Mouse (Mus musculus) neural tube, embryonic 14.5 days (tissue): Measurements from ENCODE around the gene Zscan21. TPM values are rescaled to one million over a fixed set of nuclear protein-coding genes. Genes with fewer than 3 reads are reported as not detected.
A peak's percentile ranks its signal among the peaks of the same experiment; 100 is the strongest.

Source experiments
- ATAC-seq: fragments of 200-750 bp; cut with Nextera tagmentation; 2 replicates; pipeline ENCODE4 v1.8.0; 2017; ENCODE audit warnings: low read depth, mild to moderate bottlenecking, moderate TSS enrichment, moderate library complexity
- H3K27ac ChIP-seq: fragments of 300-500 bp; sonication (generic); 2 replicates; pipeline ENCODE4 v1.5.1; 2014; ENCODE audit warnings: low read depth, mild to moderate bottlenecking, control low read depth, low read length, moderate library complexity, mixed read lengths
- H3K27me3 ChIP-seq: fragments of 300-500 bp; sonication (generic); 2 replicates; pipeline ENCODE4 v1.6.1; 2014; ENCODE audit warnings: low read length; ENCODE audit not compliant: control insufficient read depth, insufficient read depth
- H3K36me3 ChIP-seq: fragments of 300-500 bp; sonication (generic); 2 replicates; pipeline ENCODE4 v1.6.1; 2014; ENCODE audit warnings: low read length, mixed read lengths; ENCODE audit not compliant: control insufficient read depth, insufficient read depth
- H3K4me1 ChIP-seq: fragments of 300-500 bp; sonication (generic); 2 replicates; pipeline ENCODE4 v1.6.1; 2014; ENCODE audit warnings: low read length; ENCODE audit not compliant: control insufficient read depth, insufficient read depth
- H3K4me2 ChIP-seq: fragments of 300-500 bp; sonication (generic); 2 replicates; pipeline ENCODE4 v1.6.1; 2014; ENCODE audit warnings: mild to moderate bottlenecking, low read depth, low read length, control low read depth
- H3K4me3 ChIP-seq: fragments of 300-500 bp; sonication (generic); 2 replicates; pipeline ENCODE4 v1.5.1; 2014; ENCODE audit warnings: low read depth, low read length, control low read depth, mixed read lengths
- H3K9ac ChIP-seq: fragments of 300-500 bp; sonication (generic); replicated peaks from 2 replicates; pipeline ENCODE4 v1.6.1; 2014; ENCODE audit warnings: low read depth, mild to moderate bottlenecking, control low read depth, low read length, mixed read lengths
- H3K9me3 ChIP-seq: fragments of 300-500 bp; sonication (generic); 2 replicates; pipeline ENCODE4 v1.6.1; 2016; ENCODE audit warnings: low read length; ENCODE audit not compliant: control insufficient read depth
- WGBS: fragments of 180-500 bp; shearing (Covaris S2); extraction: QIAGEN DNeasy Blood & Tissue Kit; methylation state at CpG from one replicate; pipeline ENCODE4 v1.1.7; 2014; 5-methylcytosine and 5-hydroxymethylcytosine counted together
- microRNA counts: library from miRNA; unstranded; fragments of <30 nt; microRNA quantifications from one replicate; lab custom pipeline; 2016
- microRNA-seq: library from miRNA; unstranded; fragments of <30 nt; microRNA quantifications from one replicate; pipeline ENCODE4, GENCODE M21; 2016
- polyA plus RNA-seq: library from polyadenylated mRNA; unstranded; fragments of >200 nt; fragmentation: Nextera tagmentation; extraction: Ambion mirVana; gene quantifications from 2 replicates; pipeline ENCODE4 v1.2.1, GENCODE M21; 2014

Zscan21 gene
- polyA plus RNA-seq, 1 experiment from 2014 or later: 90.9 TPM

GRCm38 (mm10) chr5:138171695-138172491 lies 55.2 kb downstream of the Zscan21 start, which contains the start of the genes Ap4m1 and Mcm7:
Gene Ap4m1 (plus strand): TSS chr5:138172002.
Gene Mcm7 (minus strand): TSS chr5:138172422.
- H3K4me3 ChIP-seq: peak within 1 kb of the TSS; percentile 44
- no peaks in the 10 kb centered on the region for H3K27me3 ChIP-seq
- peak within 1 kb of the TSS; percentile 89 for H3K27ac ChIP-seq
- peak within 1 kb of the TSS; percentile 57 for H3K4me2 ChIP-seq
- H3K4me1 ChIP-seq: peaks cover 15% of the 10 kb centered on the region
- WGBS: under 1% methylated on average over 54 of the region's 54 CpGs
- ATAC-seq: peak; percentile 94
- H3K36me3 ChIP-seq: peaks cover 34% of the 10 kb centered on the region
- peak within 1 kb of the TSS; percentile 60 for H3K9ac ChIP-seq
- H3K9me3 ChIP-seq: no peaks in the 10 kb centered on the region

- Histone ChIP-seq H3K9ac (no peak overlapping the region), H3K4me1 (peaks cover 15% of the 10 kb centered on the region), H3K36me3 (peaks cover 34% of the 10 kb centered on the region), H3K9me3 (no peaks in the 10 kb centered on the region), H3K4me3 (no peak overlapping the region), H3K27ac (no peak overlapping the region), H3K4me2 (peak overlapping the region; percentile 56; the same call in 1 of the 2 replicates), H3K27me3 (no peaks in the 10 kb centered on the region)
- 86% methylated on average over 3 of the region's 3 CpGs for WGBS
- no peak for ATAC-seq
These were observed 56.5 kb downstream of the Zscan21 start for GRCm38 (mm10) chr5:138173217-138173616.

MicroRNAs within 50 kb of the gene (microRNA counts, 519-probe panel; counts per million panel counts)
- microRNA mmu-miR-106b (lab: Ali Mortazavi, UCI) (5,544 counts per million, percentile 79 among the panel's probes with 10 or more counts), microRNA mmu-miR-25 (lab: Ali Mortazavi, UCI) (5,833 counts per million, percentile 84 among the panel's probes with 10 or more counts), microRNA mmu-miR-93 (lab: Ali Mortazavi, UCI) (5,186 counts per million, percentile 72 among the panel's probes with 10 or more counts)

Small RNA genes lying within 50 kb of the gene (microRNA-seq; reads per million reads assigned to microRNA genes)
- gene Mir106b (5,355 reads per million, percentile 93 among the genes with 10 or more reads in this experiment), gene Mir25 (484 reads per million, percentile 69 among the genes with 10 or more reads in this experiment), gene Mir93 (5,982 reads per million, percentile 94 among the genes with 10 or more reads in this experiment)

Other genes with a start within 250 kb of the Zscan21 start
- gene Pilrb2, start 245.1 kb upstream of the Zscan21 start, polyA plus RNA-seq: not detected in 2 replicates
- not detected in 2 replicates for gene Cyp3a13, start 195.3 kb upstream of the Zscan21 start, polyA plus RNA-seq
- gene Gjc3, start 153.8 kb upstream of the Zscan21 start, polyA plus RNA-seq: 0.31 and 0.70 TPM in 2 replicates
- gene Azgp1, start 135.4 kb upstream of the Zscan21 start, polyA plus RNA-seq: not detected in 2 replicates
- gene Smok3a, start 95.6 kb upstream of the Zscan21 start, polyA plus RNA-seq: not detected in 2 replicates
- not detected in 2 replicates for gene Smok3b, start 95.5 kb upstream of the Zscan21 start, polyA plus RNA-seq
- not detected in 2 replicates for gene Smok3c, start 63.7 kb upstream of the Zscan21 start, polyA plus RNA-seq
- gene Zkscan1, start 31.8 kb upstream of the Zscan21 start, polyA plus RNA-seq: 31.2 and 39.4 TPM in 2 replicates
- gene Zfp113, start 38.8 kb downstream of the Zscan21 start, polyA plus RNA-seq: 25.3 and 25.8 TPM in 2 replicates
- gene Cops6, start 44.2 kb downstream of the Zscan21 start, polyA plus RNA-seq: 245 and 252 TPM in 2 replicates
- 17.2 and 17.7 TPM in 2 replicates for gene Ap4m1, start 55.1 kb downstream of the Zscan21 start, polyA plus RNA-seq
- 71.5 and 81.4 TPM in 2 replicates for gene Mcm7, start 55.5 kb downstream of the Zscan21 start, polyA plus RNA-seq
- gene Taf6, start 70.5 kb downstream of the Zscan21 start, polyA plus RNA-seq: 71.7 and 73.2 TPM in 2 replicates
- 22.7 and 29.2 TPM in 2 replicates for gene Cnpy4, start 70.6 kb downstream of the Zscan21 start, polyA plus RNA-seq
- 12.9 and 14.6 TPM in 2 replicates for gene Mblac1, start 77.4 kb downstream of the Zscan21 start, polyA plus RNA-seq
- not detected in 2 replicates for gene Nxpe5, start 109.0 kb downstream of the Zscan21 start, polyA plus RNA-seq
- 71.7 and 90.4 TPM in 2 replicates for gene Lamtor4, start 138.6 kb downstream of the Zscan21 start, polyA plus RNA-seq
- 16.3 and 16.5 TPM in 2 replicates for gene BC037034, start 147.1 kb downstream of the Zscan21 start, polyA plus RNA-seq
- gene Gal3st4, start 155.9 kb downstream of the Zscan21 start, polyA plus RNA-seq: 2.2 and 3.4 TPM in 2 replicates
- gene Gm43720, start 163.1 kb downstream of the Zscan21 start, polyA plus RNA-seq: 0.11 TPM in 1 of 2 replicates, not detected in the other
- gene Gpc2, start 163.1 kb downstream of the Zscan21 start, polyA plus RNA-seq: 25.7 and 25.8 TPM in 2 replicates
- 9.3 and 12.5 TPM in 2 replicates for gene Stag3, start 163.3 kb downstream of the Zscan21 start, polyA plus RNA-seq
- not detected in 2 replicates for gene Pvrig, start 225.1 kb downstream of the Zscan21 start, polyA plus RNA-seq